Mouse (Mus musculus): ENCODE measurements around the gene Ide. TPM values are rescaled to one million over a fixed set of nuclear protein-coding genes. Genes with fewer than 3 reads are reported as not detected.

Ide gene
- polyA plus RNA-seq, 1 experiment from 2014 or later: 16.5 TPM

GRCm38 (mm10) chr19:37290906-37291305 lies 46.7 kb downstream of the Ide start:
- no peak overlapping the region for H3K27ac ChIP-seq (ENCODE audit: low read depth)
- DNase-seq (no peak), ATAC-seq (no peak)
- H3K4me2 ChIP-seq (ENCODE audit: low read depth, low read length): no peak overlapping the region
- 55% methylated on average over 8 of the region's 8 CpGs for WGBS (ENCODE audit: insufficient replicate concordance)
- H3K27me3 ChIP-seq (ENCODE audit: insufficient read depth, low read length): no peaks in the 10 kb centered on the region
- H3K9ac ChIP-seq (replicated peaks): no peak overlapping the region
- no peaks in the 10 kb centered on the region for H3K4me1 ChIP-seq (ENCODE audit: insufficient read depth)
- peaks cover 6% of the 10 kb centered on the region for H3K36me3 ChIP-seq (replicated peaks; ENCODE audit: insufficient read depth, low read length)
- TF ChIP-seq EP300 (IDR thresholded peaks at IDR 0.05; ENCODE audit: low read depth) (no peak), CTCF (IDR thresholded peaks at IDR 0.05; ENCODE audit: low read depth) (no peak)
- no peak overlapping the region for H3K4me3 ChIP-seq (ENCODE audit: low read depth, low read length)
- H3K9me3 ChIP-seq (ENCODE audit: low read length): no peaks in the 10 kb centered on the region

GRCm38 (mm10) chr19:37284775-37285174 lies 52.9 kb downstream of the Ide start:
- H3K9ac ChIP-seq (replicated peaks): no peak overlapping the region
- H3K4me3 ChIP-seq (ENCODE audit: low read depth, low read length): no peak overlapping the region
- no peak overlapping the region for H3K27ac ChIP-seq (ENCODE audit: low read depth)
- no peak for ATAC-seq
- WGBS (ENCODE audit: insufficient replicate concordance): 83% methylated on average over 9 of the region's 9 CpGs
- no peak for DNase-seq
- no peaks in the 10 kb centered on the region for H3K9me3 ChIP-seq (ENCODE audit: low read length)
- no peak overlapping the region for H3K4me2 ChIP-seq (ENCODE audit: low read depth, low read length)
- H3K4me1 ChIP-seq (ENCODE audit: insufficient read depth): no peaks in the 10 kb centered on the region
- no peaks in the 10 kb centered on the region for H3K27me3 ChIP-seq (ENCODE audit: insufficient read depth, low read length)
- H3K36me3 ChIP-seq (replicated peaks; ENCODE audit: insufficient read depth, low read length): peaks cover 37% of the 10 kb centered on the region
- TF ChIP-seq CTCF (IDR thresholded peaks at IDR 0.05; ENCODE audit: low read depth): no peak
- TF ChIP-seq EP300 (IDR thresholded peaks at IDR 0.05; ENCODE audit: low read depth): no peak

- 72% methylated on average over 6 of the region's 6 CpGs for WGBS (ENCODE audit: insufficient replicate concordance)
- Histone ChIP-seq H3K9me3 (ENCODE audit: low read length) (no peaks in the 10 kb centered on the region), H3K4me3 (ENCODE audit: low read depth, low read length) (no peak overlapping the region), H3K27ac (ENCODE audit: low read depth) (no peak overlapping the region), H3K4me2 (ENCODE audit: low read depth, low read length) (no peak overlapping the region), H3K9ac (replicated peaks) (no peak overlapping the region), H3K4me1 (ENCODE audit: insufficient read depth) (no peaks in the 10 kb centered on the region), H3K36me3 (replicated peaks; ENCODE audit: insufficient read depth, low read length) (peaks cover 43% of the 10 kb centered on the region), H3K27me3 (ENCODE audit: insufficient read depth, low read length) (no peaks in the 10 kb centered on the region)
- TF ChIP-seq CTCF (IDR thresholded peaks at IDR 0.05; ENCODE audit: low read depth) (no peak), EP300 (IDR thresholded peaks at IDR 0.05; ENCODE audit: low read depth) (no peak)
- no peak for DNase-seq
- ATAC-seq: no peak
Observed at GRCm38 (mm10) chr19:37283166-37283565, 54.5 kb downstream of the Ide start.

DNA sequence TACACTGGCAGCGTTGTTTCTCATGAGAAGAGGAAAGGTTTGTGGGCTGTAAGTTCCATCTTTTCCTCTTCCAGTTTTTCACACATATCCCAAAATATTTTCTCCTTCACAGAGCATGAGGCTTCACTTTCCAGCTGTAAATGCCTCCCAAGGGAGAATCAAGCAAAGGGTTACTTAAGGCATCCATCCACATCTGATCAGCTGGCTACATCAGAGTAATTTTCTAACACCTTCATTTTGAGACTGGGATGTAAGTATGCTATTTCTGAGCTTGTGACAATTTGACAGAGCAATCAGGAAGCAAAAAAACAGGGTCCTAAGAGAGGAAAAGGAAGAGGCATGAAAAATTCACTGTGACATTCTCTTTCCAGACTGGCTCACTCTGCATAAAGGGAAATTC lies 55.9 kb downstream of the Ide start:
- no peak overlapping the region for H3K4me3 ChIP-seq (ENCODE audit: low read depth, low read length)
- WGBS (ENCODE audit: insufficient replicate concordance): 88% methylated on average over 1 of the region's 1 CpGs
- H3K9me3 ChIP-seq (ENCODE audit: low read length): no peaks in the 10 kb centered on the region
- TF ChIP-seq EP300 (IDR thresholded peaks at IDR 0.05; ENCODE audit: low read depth) (no peak), CTCF (IDR thresholded peaks at IDR 0.05; ENCODE audit: low read depth) (no peak)
- peaks cover 48% of the 10 kb centered on the region for H3K36me3 ChIP-seq (replicated peaks; ENCODE audit: insufficient read depth, low read length)
- no peak overlapping the region for H3K27ac ChIP-seq (ENCODE audit: low read depth)
- H3K4me2 ChIP-seq (ENCODE audit: low read depth, low read length): no peak overlapping the region
- H3K4me1 ChIP-seq (ENCODE audit: insufficient read depth): no peaks in the 10 kb centered on the region
- ATAC-seq: no peak
- DNase-seq: no peak
- H3K9ac ChIP-seq (replicated peaks): no peak overlapping the region
- H3K27me3 ChIP-seq (ENCODE audit: insufficient read depth, low read length): no peaks in the 10 kb centered on the region

DNA sequence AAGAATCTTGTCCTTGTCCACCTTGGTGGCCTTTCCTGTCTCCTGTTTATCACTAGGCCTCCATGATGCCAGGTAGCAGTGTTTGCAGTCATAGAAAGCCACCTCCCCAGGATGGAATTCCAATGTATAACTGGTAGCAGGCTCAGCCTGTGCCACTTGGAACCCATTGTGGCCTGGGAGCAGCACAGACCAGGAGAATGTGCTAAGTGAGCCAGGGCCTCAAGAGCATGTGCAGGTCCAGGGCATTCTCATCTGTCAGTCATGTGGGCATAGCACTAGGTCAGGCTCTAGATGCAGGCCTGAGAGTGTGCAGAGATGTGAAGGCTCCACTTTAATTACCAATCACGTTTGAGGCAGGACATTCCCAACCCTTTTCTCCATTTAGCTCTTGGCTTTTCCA lies 58.5 kb downstream of the Ide start:
- ATAC-seq: no peak
- DNase-seq: no peak
- Histone ChIP-seq H3K27ac (ENCODE audit: low read depth) (no peak overlapping the region), H3K36me3 (replicated peaks; ENCODE audit: insufficient read depth, low read length) (peaks cover 50% of the 10 kb centered on the region), H3K27me3 (ENCODE audit: insufficient read depth, low read length) (no peaks in the 10 kb centered on the region), H3K4me3 (ENCODE audit: low read depth, low read length) (no peak overlapping the region), H3K4me1 (ENCODE audit: insufficient read depth) (no peaks in the 10 kb centered on the region), H3K9ac (replicated peaks) (no peak overlapping the region), H3K9me3 (ENCODE audit: low read length) (no peaks in the 10 kb centered on the region), H3K4me2 (ENCODE audit: low read depth, low read length) (no peak overlapping the region)
- TF ChIP-seq CTCF (IDR thresholded peaks at IDR 0.05; ENCODE audit: low read depth) (no peak), EP300 (IDR thresholded peaks at IDR 0.05; ENCODE audit: low read depth) (no peak)
- WGBS (ENCODE audit: insufficient replicate concordance): 67% methylated on average over 1 of the region's 1 CpGs

DNA sequence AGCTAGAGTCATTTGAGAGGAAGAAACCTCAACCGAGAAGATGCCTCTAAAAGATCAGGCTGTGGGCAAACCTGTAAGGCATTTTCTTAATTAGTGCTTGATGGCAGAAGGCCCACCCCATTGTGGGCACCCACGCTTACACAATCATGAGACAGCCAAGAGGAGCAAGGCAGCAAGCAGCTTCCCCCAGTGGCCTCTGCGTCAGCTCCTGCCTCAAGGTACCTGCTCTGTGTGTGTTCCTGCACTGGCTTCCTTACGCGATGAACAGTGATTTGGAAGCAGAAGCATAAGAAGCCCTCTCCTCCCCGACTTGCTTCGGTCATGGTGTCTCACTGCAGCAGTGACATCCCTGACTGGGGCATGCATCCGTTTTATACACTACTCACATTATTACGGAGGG lies 62.1 kb downstream of the Ide start:
- H3K36me3 ChIP-seq (replicated peaks; ENCODE audit: insufficient read depth, low read length): peaks cover 36% of the 10 kb centered on the region
- no peak for TF ChIP-seq EP300 (IDR thresholded peaks at IDR 0.05; ENCODE audit: low read depth)
- no peak for TF ChIP-seq CTCF (IDR thresholded peaks at IDR 0.05; ENCODE audit: low read depth)

DNA sequence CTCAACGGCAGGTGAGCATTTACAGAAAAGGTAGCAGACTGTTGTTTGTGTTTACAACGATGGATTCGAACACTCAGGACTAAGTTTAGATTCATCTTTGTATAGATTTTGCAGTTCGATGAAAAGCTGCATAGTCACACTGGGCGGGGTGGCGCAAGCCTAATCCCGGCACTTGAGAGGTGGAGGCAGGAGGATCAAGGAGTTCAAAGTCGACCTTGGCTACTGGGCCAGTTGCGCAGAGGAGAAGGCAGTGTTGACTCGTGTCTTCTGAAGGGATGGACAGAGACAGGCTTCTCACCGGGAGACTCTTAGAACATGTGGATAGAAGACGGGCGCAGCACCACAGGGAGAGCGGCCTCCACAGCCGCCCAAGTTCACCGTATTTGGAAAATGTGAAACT lies 68.5 kb downstream of the Ide start:
- Histone ChIP-seq H3K9ac (replicated peaks) (no peak overlapping the region), H3K4me1 (ENCODE audit: insufficient read depth) (no peaks in the 10 kb centered on the region), H3K27me3 (ENCODE audit: insufficient read depth, low read length) (no peaks in the 10 kb centered on the region), H3K9me3 (ENCODE audit: low read length) (no peaks in the 10 kb centered on the region), H3K27ac (ENCODE audit: low read depth) (no peak overlapping the region), H3K36me3 (replicated peaks; ENCODE audit: insufficient read depth, low read length) (peaks cover 21% of the 10 kb centered on the region), H3K4me2 (ENCODE audit: low read depth, low read length) (no peak overlapping the region), H3K4me3 (ENCODE audit: low read depth, low read length) (no peak overlapping the region)
- WGBS (ENCODE audit: insufficient replicate concordance): 90% methylated on average over 16 of the region's 16 CpGs
- TF ChIP-seq CTCF (IDR thresholded peaks at IDR 0.05; ENCODE audit: low read depth) (no peak), EP300 (IDR thresholded peaks at IDR 0.05; ENCODE audit: low read depth) (no peak)
- no peak for ATAC-seq
- no peak for DNase-seq

More for the DNA sequence above, 62.1 kb downstream of the Ide start:
- Histone ChIP-seq H3K9ac (replicated peaks) (no peak overlapping the region), H3K9me3 (ENCODE audit: low read length) (no peaks in the 10 kb centered on the region), H3K4me2 (ENCODE audit: low read depth, low read length) (no peak overlapping the region), H3K4me3 (ENCODE audit: low read depth, low read length) (no peak overlapping the region), H3K27ac (ENCODE audit: low read depth) (no peak overlapping the region), H3K4me1 (ENCODE audit: insufficient read depth) (no peaks in the 10 kb centered on the region), H3K27me3 (ENCODE audit: insufficient read depth, low read length) (no peaks in the 10 kb centered on the region)
- DNase-seq: no peak
- WGBS (ENCODE audit: insufficient replicate concordance): 87% methylated on average over 9 of the region's 9 CpGs
- no peak for ATAC-seq

All from liver, postnatal 0 days (tissue).